Comparison of ENCODE assay signal across 9 mouse cellular contexts in genomic region chr6:53820486-53820985, GRCm38 (mm10). TPM values are rescaled to one million over a fixed set of nuclear protein-coding genes. Genes with fewer than 3 reads are reported as not detected.
A peak's percentile ranks its signal among the peaks of the same experiment; 100 is the strongest.
DNase-seq lines count a peak whose midpoint lies in the region; ATAC-seq and TF ChIP-seq lines count a peak whose summit lies in the region.
"Had no signal": no experiment of that assay in that cellular context is flagged by ENCODE, and none has a peak within 500 bp of the region (broad histone marks: within the 10 kb centered on the region; RNA-seq: fewer than 3 reads in every experiment).

Tril (minus strand) TSS chr6:53820830.

- peak; percentile 68 to 84 for DNase-seq in adrenal gland, adult (ENCODE audit: inconsistent age in 2 of 2, low spot score in 1 of 2)
- DNase-seq in adrenal gland, adult 8-10 months: no peak
- DNase-seq in embryo, embryonic 9.5 days (ENCODE audit: extremely low spot score): peak; percentile 88
- DNase-seq in gastrocnemius, postnatal 4 days (ENCODE audit: low spot score in 2 of 2): peak; percentile 76 to 89
- peak; percentile 76 for DNase-seq in left cerebral cortex, postnatal 4 days

- peak within 1 kb of the TSS; percentile 94 for H3K27ac ChIP-seq in intestine, embryonic 16.5 days (ENCODE audit: low read length)
- peak within 1 kb of the TSS; percentile 69 for H3K27ac ChIP-seq in midbrain, embryonic 12.5 days (replicated peaks)
- H3K27ac ChIP-seq in testis, adult 2 months (ENCODE audit: control insufficient read depth, insufficient read depth, low read depth, low read length): peak within 1 kb of the TSS; percentile 61
- H3K27ac ChIP-seq: macrophage had no signal

- peaks cover 39% of the 10 kb centered on the region for H3K4me1 ChIP-seq in intestine, embryonic 16.5 days (ENCODE audit: control insufficient read depth, insufficient read depth, low read length)
- H3K4me1 ChIP-seq in midbrain, embryonic 12.5 days: peaks cover 36% of the 10 kb centered on the region
- H3K4me1 ChIP-seq in testis, adult 2 months (ENCODE audit: control insufficient read depth, insufficient read depth, low read length): peaks cover 20% of the 10 kb centered on the region

- H3K9ac ChIP-seq in intestine, embryonic 16.5 days (ENCODE audit: low read depth, low read length): peak within 1 kb of the TSS; percentile 78
- H3K9ac ChIP-seq in midbrain, embryonic 12.5 days (replicated peaks): peak within 1 kb of the TSS; percentile 57

- H3K36me3 ChIP-seq in intestine, embryonic 16.5 days (ENCODE audit: control insufficient read depth, insufficient read depth, low read length): no peaks in the 10 kb centered on the region
- no peaks in the 10 kb centered on the region for H3K36me3 ChIP-seq in midbrain, embryonic 12.5 days
- no peaks in the 10 kb centered on the region for H3K36me3 ChIP-seq in testis, adult 2 months (ENCODE audit: control insufficient read depth, insufficient read depth, low read length)

- no peaks in the 10 kb centered on the region for H3K9me3 ChIP-seq in intestine, embryonic 16.5 days (ENCODE audit: control insufficient read depth, low read length)
- H3K9me3 ChIP-seq in midbrain, embryonic 12.5 days: no peaks in the 10 kb centered on the region

- H3K4me2 ChIP-seq in intestine, embryonic 16.5 days (ENCODE audit: low read depth, low read length): peak within 1 kb of the TSS; percentile 90
- H3K4me2 ChIP-seq in midbrain, embryonic 12.5 days (replicated peaks): peak within 1 kb of the TSS; percentile 91

- peak within 1 kb of the TSS; percentile 65 for H3K4me3 ChIP-seq in intestine, embryonic 16.5 days (ENCODE audit: low read length)
- peak within 1 kb of the TSS; percentile 57 for H3K4me3 ChIP-seq in midbrain, embryonic 12.5 days
- peak within 1 kb of the TSS; percentile 61 for H3K4me3 ChIP-seq in testis, adult 2 months (ENCODE audit: control insufficient read depth, low read depth, low read length)

- intact Hi-C loops in left cerebral cortex, postnatal 4 days (cut with DNase I): no loop called here

- no peak for TF ChIP-seq CTCF in testis, adult 2 months (IDR thresholded peaks at IDR 0.05; ENCODE audit: control insufficient read depth, insufficient read depth, insufficient replicate concordance, low read depth, low read length)

- under 1% methylated on average over 43 of the region's 43 CpGs for WGBS in intestine, embryonic 16.5 days
- WGBS in midbrain, embryonic 12.5 days: under 1% methylated on average over 43 of the region's 43 CpGs

- ATAC-seq in intestine, embryonic 16.5 days: peak; percentile 75
- ATAC-seq in midbrain, embryonic 12.5 days (ENCODE audit: low FRiP score, low read depth): peak; percentile 70

- no peak for TF ChIP-seq POLR2A in testis, adult 2 months (IDR thresholded peaks at IDR 0.05; ENCODE audit: control insufficient read depth, low read depth, low read length)

- peaks cover 36% of the 10 kb centered on the region for H3K27me3 ChIP-seq in intestine, embryonic 16.5 days (replicated peaks; ENCODE audit: control insufficient read depth, insufficient read depth, low read length)
- H3K27me3 ChIP-seq in midbrain, embryonic 12.5 days: peaks cover 74% of the 10 kb centered on the region
- H3K27me3 ChIP-seq in testis, adult 2 months (ENCODE audit: control insufficient read depth, insufficient read depth, low read length): no peaks in the 10 kb centered on the region

RNA-seq across cellular contexts. Expression of gene Tril, which starts in this region (rescaled TPM):
- total RNA-seq in adrenal gland, adult 8-10 months (2022): 10 to 100 TPM in 1 of 4 experiments, 1 to 10 TPM in 3; 5.1 to 13.0 (median 8.1) TPM
- total RNA-seq in gastrocnemius, postnatal 4 days (2021): 10 to 100 TPM; 25.9 to 30.0 TPM
- polyA plus RNA-seq in intestine, embryonic 16.5 days (2015; fragmentation: Nextera tagmentation; extraction: Ambion mirVana): 10.2 and 11.2 TPM in 2 replicates
- total RNA-seq in left cerebral cortex, postnatal 4 days (2021): 10 to 100 TPM; 32.0 to 38.3 TPM
- 27.4 and 34.4 TPM in 2 replicates for polyA plus RNA-seq in midbrain, embryonic 12.5 days (2016; fragmentation: Nextera tagmentation; extraction: Ambion mirVana)
- 0.43 and 0.59 TPM in 2 replicates for polyA plus RNA-seq in testis, adult 2 months (2012; rRNA removed)
- polyA plus RNA-seq: macrophage had no signal
